8 mouse cellular contexts compared by ENCODE assay signal in genomic region chr6:100011520-100012062, GRCm38 (mm10).
DNase-seq lines count a peak whose midpoint lies in the region; ATAC-seq lines count a peak whose summit lies in the region.

No protein-coding gene starts in this region.

- WGBS in heart, embryonic 13.5 days = 11% methylated on average over 17 of the region's 17 CpGs
- WGBS in limb, embryonic 12.5 days = 3% methylated on average over 17 of the region's 17 CpGs
- WGBS in midbrain, embryonic 15.5 days = 17% methylated on average over 17 of the region's 17 CpGs

- no peaks in the 10 kb centered on the region for H3K36me3 ChIP-seq in heart, embryonic 13.5 days
- H3K36me3 ChIP-seq in limb, embryonic 12.5 days = no peaks in the 10 kb centered on the region
- no peaks in the 10 kb centered on the region for H3K36me3 ChIP-seq in midbrain, embryonic 15.5 days (replicated peaks)

- H3K27ac ChIP-seq in heart, embryonic 13.5 days (replicated peaks) = peak overlapping the region; percentile 67
- no peak overlapping the region for H3K27ac ChIP-seq in limb, embryonic 12.5 days
- H3K27ac ChIP-seq in midbrain, embryonic 15.5 days = peak overlapping the region; percentile 5; the same call in 1 of the 2 replicates

- H3K9ac ChIP-seq in heart, embryonic 13.5 days = no peak overlapping the region
- H3K9ac ChIP-seq in limb, embryonic 12.5 days (replicated peaks) = no peak overlapping the region
- 0 out of 2 replicates have a peak overlapping the region, but pooled peaks have one; percentile 1 for H3K9ac ChIP-seq in midbrain, embryonic 15.5 days

- ATAC-seq in heart, embryonic 13.5 days (ENCODE audit: extremely low read depth, insufficient number of reproducible peaks, low FRiP score, low TSS enrichment) = peak; percentile 75
- ATAC-seq in limb, embryonic 12.5 days (ENCODE audit: insufficient number of reproducible peaks, insufficient read depth, low FRiP score, low TSS enrichment, low read depth) = no peak
- ATAC-seq in midbrain, embryonic 15.5 days (replicated peaks) = peak; percentile 84

- peak overlapping the region; percentile 52 for H3K4me2 ChIP-seq in heart, embryonic 13.5 days
- peak overlapping the region; percentile 36 for H3K4me2 ChIP-seq in limb, embryonic 12.5 days
- H3K4me2 ChIP-seq in midbrain, embryonic 15.5 days = peak overlapping the region; percentile 36

- DNase-seq in adrenal gland, adult 18-20 months (ENCODE audit: low spot score in 2 of 2) = peak; percentile 12 to 24
- peak; percentile 49 for DNase-seq in embryo, embryonic 11.5 days (ENCODE audit: low read depth, low spot score)
- DNase-seq in kidney, adult 9 months = peak; percentile 71
- peak; percentile 9 to 25 for DNase-seq in thymus, postnatal 10 days (ENCODE audit: low spot score in 2 of 2)
- DNase-seq in gastrocnemius, postnatal 14 days = no peak

- H3K27me3 ChIP-seq in heart, embryonic 13.5 days (replicated peaks) = peaks cover 72% of the 10 kb centered on the region
- H3K27me3 ChIP-seq in limb, embryonic 12.5 days = peaks cover 74% of the 10 kb centered on the region
- no peaks in the 10 kb centered on the region for H3K27me3 ChIP-seq in midbrain, embryonic 15.5 days (replicated peaks)

- H3K4me1 ChIP-seq in heart, embryonic 13.5 days = peaks cover 37% of the 10 kb centered on the region
- peaks cover 38% of the 10 kb centered on the region for H3K4me1 ChIP-seq in limb, embryonic 12.5 days (replicated peaks)
- H3K4me1 ChIP-seq in midbrain, embryonic 15.5 days = peaks cover 15% of the 10 kb centered on the region

- H3K9me3 ChIP-seq in heart, embryonic 13.5 days = no peaks in the 10 kb centered on the region
- no peaks in the 10 kb centered on the region for H3K9me3 ChIP-seq in limb, embryonic 12.5 days
- no peaks in the 10 kb centered on the region for H3K9me3 ChIP-seq in midbrain, embryonic 15.5 days

- no peak overlapping the region for H3K4me3 ChIP-seq in heart, embryonic 13.5 days
- no peak overlapping the region for H3K4me3 ChIP-seq in limb, embryonic 12.5 days (replicated peaks)
- 0 out of 2 replicates have a peak overlapping the region, but pooled peaks have one; percentile 3 for H3K4me3 ChIP-seq in midbrain, embryonic 15.5 days

- intact Hi-C loops in gastrocnemius, postnatal 14 days (cut with DNase I; ENCODE audit: low total_unique reads) = no loop called here
